Mouse (Mus musculus) embryonic stem cell, embryonic (primary cell): ENCODE results near the gene Thg1l.

Source experiments
- CTCF ChIA-PET, 4 experiments: fragments of 300-600 bp in 2 of 4; fragments of 350-600 bp in 2 of 4; sonication (Branson Sonifier 250); formaldehyde crosslinking; loops; one replicate each; lab custom pipeline; 2022; ENCODE audit warnings: inconsistent platforms in 2 of 4; lab: Charles Lee
- POLR2A ChIA-PET, 4 experiments: fragments of 300-600 bp in 2 of 4; fragments of 350-600 bp in 2 of 4; sonication (Branson Sonifier 250); formaldehyde crosslinking; loops; one replicate each; lab custom pipeline; 2022; ENCODE audit warnings: antibody characterized with exemption in 4 of 4, inconsistent platforms in 1 of 4; lab: Charles Lee

The Thg1l gene

DNA sequence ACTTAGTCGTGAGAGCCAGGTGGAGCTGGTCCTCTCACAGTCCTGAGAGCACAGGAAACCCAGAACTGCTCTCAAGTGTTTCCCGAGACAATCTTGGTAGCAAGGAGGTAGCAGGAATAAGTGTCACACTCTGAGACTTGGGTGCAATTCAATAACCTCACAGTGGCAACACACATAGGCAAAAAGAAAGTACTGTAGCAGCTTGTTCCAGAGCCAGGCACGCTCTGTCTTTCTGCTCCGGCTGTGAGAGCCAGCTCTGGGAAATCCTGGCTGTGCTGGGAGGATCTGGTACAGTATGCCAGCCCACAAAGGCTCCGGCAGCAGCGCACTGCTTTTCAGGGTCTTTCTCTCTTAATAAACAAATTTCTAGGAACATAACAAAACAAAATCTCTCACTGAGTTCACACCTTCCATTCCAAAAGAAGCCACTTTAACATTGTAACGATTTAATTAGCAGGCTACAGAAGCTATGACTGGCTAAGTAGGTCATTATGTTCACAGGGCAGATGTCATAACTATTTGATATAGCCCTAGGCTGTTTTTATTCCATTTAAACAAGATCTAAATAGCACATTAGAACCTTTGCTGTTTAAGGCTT lies 12.1 kb downstream of the Thg1l start:
- ChIA-PET POLR2A (interaction anchor here in 3 of 4 experiments (0.6 to 3.9 kb wide), 10 partner anchors 9 to 181 kb away, joined by 3 to 25 read pairs (median 4); partner anchors contain the start of gene Thg1l (in 2 of the 3)), CTCF (interaction anchor here in 3 of 4 experiments (1.1 to 3.6 kb wide), 5 partner anchors 16 to 334 kb away, joined by 3 to 20 read pairs (median 7); no protein-coding TSS in a partner anchor)

DNA sequence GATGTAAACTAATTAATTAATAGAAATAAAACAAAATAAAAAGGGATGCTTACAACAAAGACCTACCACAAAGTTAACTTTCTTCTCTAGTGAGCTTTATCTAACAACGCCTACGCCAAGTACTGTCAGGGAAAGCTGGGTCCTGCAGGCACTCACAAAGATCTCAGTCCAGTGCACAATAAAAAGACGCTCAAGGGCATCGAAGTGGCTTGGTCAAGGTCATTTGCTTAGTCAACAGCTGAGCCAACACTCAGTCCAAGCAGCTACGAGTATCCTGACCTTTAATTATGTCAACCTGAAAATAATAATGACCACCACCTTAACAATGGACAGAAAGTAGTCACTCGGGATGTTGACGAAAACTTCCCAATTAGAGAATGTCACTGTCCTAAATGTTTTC lies 13.0 kb downstream of the Thg1l start:
- ChIA-PET CTCF (interaction anchor here in 2 of 4 experiments (2.6 to 3.6 kb wide), 2 partner anchors 15 to 16 kb away, joined by 12 to 20 read pairs; no protein-coding TSS in a partner anchor), POLR2A (interaction anchor here in 1 of 4 experiments (1.1 to 1.2 kb wide), 2 partner anchors 9 to 16 kb away, joined by 3 read pairs; no protein-coding TSS in a partner anchor)

- ChIA-PET POLR2A (no interaction called here), CTCF (interaction anchor here in 2 of 4 experiments (0.9 to 2.1 kb wide), 3 partner anchors 12 to 336 kb away, joined by 3 to 10 read pairs (median 8); no protein-coding TSS in a partner anchor)
Measured at GRCm38 (mm10) chr11:45938917-45939316, 16.4 kb downstream of the Thg1l start.

- ChIA-PET CTCF (interaction anchor here in 2 of 4 experiments (0.6 to 2.1 kb wide), 2 partner anchors 11 to 338 kb away, joined by 8 read pairs; no protein-coding TSS in a partner anchor), POLR2A (interaction anchor here in 1 of 4 experiments (1.1 kb wide), 1 partner anchor 10 kb away, joined by 3 read pairs; no protein-coding TSS in a partner anchor)
Measured at GRCm38 (mm10) chr11:45937478-45937877, 17.8 kb downstream of the Thg1l start.

GRCm38 (mm10) chr11:45932771-45933170 lies 22.5 kb downstream of the Thg1l start:
- ChIA-PET CTCF (interaction anchor here in 1 of 4 experiments (1.3 to 1.4 kb wide), 2 partner anchors 11 to 344 kb away, joined by 3 to 4 read pairs; partner anchors contain the start of gene Lsm11), POLR2A (interaction anchor here in 1 of 4 experiments (1.0 kb wide), 1 partner anchor 17 kb away, joined by 3 read pairs; no protein-coding TSS in a partner anchor)

DNA sequence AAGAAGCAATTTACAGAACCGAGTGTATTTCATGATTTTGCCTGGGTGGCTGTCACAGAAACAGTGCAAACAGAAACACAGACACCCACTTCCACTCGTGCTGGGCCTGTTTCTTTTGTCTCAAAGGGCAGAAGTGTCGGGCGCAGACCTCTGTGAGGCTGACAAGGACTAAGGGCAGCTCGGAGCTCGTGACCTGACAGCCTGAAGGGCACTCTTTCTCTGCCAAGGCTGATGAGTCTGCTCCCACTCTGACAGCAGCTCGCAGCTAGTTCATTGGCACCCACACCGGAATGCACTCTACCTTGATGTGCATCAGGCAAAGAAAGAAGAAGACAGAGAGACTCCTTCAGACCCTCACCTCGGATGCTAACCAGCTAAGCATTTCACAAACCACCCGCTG lies 25.8 kb downstream of the Thg1l start:
- POLR2A ChIA-PET: interaction anchor here in 2 of 4 experiments (0.6 to 1.1 kb wide), 2 partner anchors 43 to 602 kb away, joined by 3 read pairs; no protein-coding TSS in a partner anchor
- CTCF ChIA-PET: interaction anchor here in 1 of 4 experiments (1.0 to 1.2 kb wide), 2 partner anchors 15 to 346 kb away, joined by 3 read pairs; partner anchors contain the start of gene Lsm11

GRCm38 (mm10) chr11:45927456-45927855 lies 27.8 kb downstream of the Thg1l start:
- ChIA-PET POLR2A (interaction anchor here (0.6 to 1.6 kb wide), 10 partner anchors 10 to 158 kb away, joined by 3 to 6 read pairs (median 3); no protein-coding TSS in a partner anchor), CTCF (interaction anchor here (0.6 to 2.8 kb wide), 70 partner anchors 9 to 1867 kb away, joined by 3 to 28 read pairs (median 4); partner anchors contain the start of genes Lsm11 (in 3 of the 4), Sox30 (in 1 of the 4) and Thg1l (in 1 of the 4))

GRCm38 (mm10) chr11:45926640-45927082 lies 28.6 kb downstream of the Thg1l start:
- CTCF ChIA-PET: interaction anchor here (0.5 to 2.8 kb wide), 75 partner anchors 8 to 1315 kb away, joined by 3 to 28 read pairs (median 4); partner anchors contain the start of genes Lsm11 (in 3 of the 4), Sox30 (in 1 of the 4) and Thg1l (in 1 of the 4)
- POLR2A ChIA-PET: interaction anchor here (0.7 to 2.9 kb wide), 10 partner anchors 10 to 368 kb away, joined by 3 to 8 read pairs (median 3); no protein-coding TSS in a partner anchor

GRCm38 (mm10) chr11:45925436-45925835 lies 29.9 kb downstream of the Thg1l start:
- ChIA-PET POLR2A (interaction anchor here in 1 of 4 experiments (0.7 to 2.9 kb wide), 2 partner anchors 10 to 353 kb away, joined by 3 to 8 read pairs; no protein-coding TSS in a partner anchor), CTCF (interaction anchor here in 2 of 4 experiments (0.6 to 2.8 kb wide), 5 partner anchors 9 to 1012 kb away, joined by 3 to 28 read pairs (median 8); partner anchors contain the start of gene Lsm11 (in 1 of the 2))

GRCm38 (mm10) chr11:45921480-45921898 lies 33.8 kb downstream of the Thg1l start:
- ChIA-PET POLR2A (interaction anchor here in 1 of 4 experiments (2.2 kb wide), 1 partner anchor 13 kb away, joined by 8 read pairs; no protein-coding TSS in a partner anchor), CTCF (no interaction called here)

DNA sequence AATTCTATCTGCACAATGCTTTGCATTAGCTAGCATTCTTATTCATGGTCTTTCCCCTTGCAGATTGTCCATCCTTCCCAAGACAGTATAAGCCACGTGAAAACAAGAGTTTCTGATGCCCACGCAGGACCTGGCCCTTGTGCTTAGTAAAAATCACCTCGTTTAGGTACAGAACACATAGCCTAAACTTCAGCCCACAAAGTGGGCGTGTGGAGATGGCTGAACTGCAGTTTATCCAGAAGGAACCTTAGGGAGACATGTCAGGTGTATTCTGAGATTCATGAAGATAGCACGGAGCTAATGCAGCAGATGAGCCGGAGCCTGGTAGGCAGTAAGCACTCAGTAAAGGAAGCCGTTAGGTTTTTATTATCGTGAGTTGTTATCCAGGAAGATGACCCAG lies 34.3 kb downstream of the Thg1l start:
- POLR2A ChIA-PET: interaction anchor here in 1 of 4 experiments (2.2 kb wide), 1 partner anchor 13 kb away, joined by 8 read pairs; no protein-coding TSS in a partner anchor
- CTCF ChIA-PET: no interaction called here

GRCm38 (mm10) chr11:45918836-45919235 lies 36.5 kb downstream of the Thg1l start:
- ChIA-PET POLR2A (interaction anchor here in 1 of 4 experiments (0.7 to 1.9 kb wide), 3 partner anchors 18 to 32 kb away, joined by 4 read pairs; no protein-coding TSS in a partner anchor), CTCF (interaction anchor here in 1 of 4 experiments (0.9 kb wide), 1 partner anchor 8 kb away, joined by 4 read pairs; no protein-coding TSS in a partner anchor)

DNA sequence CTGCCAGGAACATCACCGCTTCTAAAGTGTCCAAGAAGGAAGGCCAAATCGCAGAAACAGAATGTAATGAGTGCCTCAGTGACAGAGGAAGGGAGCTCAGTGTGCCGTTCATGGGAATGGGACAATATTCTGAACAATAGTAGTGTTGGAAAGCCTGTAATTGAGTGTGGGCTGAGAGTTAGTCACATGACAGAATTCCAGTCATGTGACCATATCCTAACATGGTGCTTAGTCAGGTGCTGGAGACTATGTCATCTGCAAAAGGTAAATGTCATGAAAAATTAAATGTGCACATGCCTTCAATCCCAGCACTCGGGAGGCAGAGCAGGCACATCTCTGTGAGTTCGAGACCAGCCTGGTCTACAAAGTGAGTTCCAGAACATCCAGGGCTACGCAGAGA lies 37.3 kb downstream of the Thg1l start:
- CTCF ChIA-PET: interaction anchor here (1.0 to 4.0 kb wide), 4 partner anchors 8 to 9 kb away, joined by 6 to 28 read pairs (median 8); no protein-coding TSS in a partner anchor

GRCm38 (mm10) chr11:45916196-45916595 lies 39.1 kb downstream of the Thg1l start:
- ChIA-PET POLR2A (interaction anchor here (0.6 to 1.9 kb wide), 6 partner anchors 11 to 230 kb away, joined by 3 to 5 read pairs (median 4); no protein-coding TSS in a partner anchor), CTCF (interaction anchor here in 3 of 4 experiments (0.8 to 4.0 kb wide), 4 partner anchors 10 to 52 kb away, joined by 3 to 28 read pairs (median 6); no protein-coding TSS in a partner anchor)

More for the DNA sequence above, 37.3 kb downstream of the Thg1l start:
- POLR2A ChIA-PET: interaction anchor here in 1 of 4 experiments (0.7 to 1.9 kb wide), 5 partner anchors 9 to 625 kb away, joined by 3 to 5 read pairs (median 4); no protein-coding TSS in a partner anchor

DNA sequence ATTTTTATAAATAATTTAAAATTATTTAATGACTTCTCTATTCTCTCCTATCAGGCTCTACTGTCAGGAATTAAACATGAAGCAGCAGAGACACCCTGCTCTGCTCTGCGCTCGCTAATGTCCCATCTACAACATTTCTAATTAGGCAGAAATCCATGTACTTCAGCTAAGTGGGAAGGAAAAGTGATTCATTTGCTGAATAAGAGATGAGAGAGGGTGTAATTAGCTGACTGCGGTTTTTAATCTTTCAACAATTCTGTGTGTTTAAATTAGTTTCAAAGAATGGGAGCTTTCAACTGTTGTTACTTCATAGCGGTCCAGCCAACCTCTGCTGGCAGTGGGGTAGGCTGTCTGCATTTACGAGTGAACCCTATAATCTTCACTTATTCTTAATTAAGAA lies 44.6 kb downstream of the Thg1l start:
- ChIA-PET CTCF (no interaction called here), POLR2A (no interaction called here)

DNA sequence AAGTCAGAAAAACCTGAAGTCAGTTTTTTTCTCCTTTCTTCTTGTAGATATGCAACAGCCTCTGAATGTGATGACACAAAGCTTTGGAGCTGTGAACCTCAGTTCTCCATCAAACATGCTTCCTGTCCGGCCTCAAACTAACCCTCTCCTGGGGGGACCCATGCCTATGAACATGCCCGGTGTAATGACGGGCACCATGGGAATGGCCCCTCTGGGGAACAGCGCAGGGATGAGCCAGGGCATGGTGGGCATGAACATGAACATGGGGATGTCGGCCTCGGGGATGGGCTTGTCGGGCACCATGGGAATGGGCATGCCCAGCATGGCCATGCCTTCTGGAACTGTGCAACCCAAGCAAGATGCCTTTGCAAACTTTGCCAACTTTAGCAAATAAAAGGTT lies 46.4 kb downstream of the Thg1l start:
- ChIA-PET CTCF (no interaction called here), POLR2A (interaction anchor here in 1 of 4 experiments (1.3 kb wide), 1 partner anchor 8 kb away, joined by 5 read pairs; no protein-coding TSS in a partner anchor)

- POLR2A ChIA-PET: interaction anchor here in 1 of 4 experiments (1.3 kb wide), 1 partner anchor 9 kb away, joined by 5 read pairs; no protein-coding TSS in a partner anchor
- CTCF ChIA-PET: no interaction called here
Measured at GRCm38 (mm10) chr11:45908070-45908469, 47.2 kb downstream of the Thg1l start.

DNA sequence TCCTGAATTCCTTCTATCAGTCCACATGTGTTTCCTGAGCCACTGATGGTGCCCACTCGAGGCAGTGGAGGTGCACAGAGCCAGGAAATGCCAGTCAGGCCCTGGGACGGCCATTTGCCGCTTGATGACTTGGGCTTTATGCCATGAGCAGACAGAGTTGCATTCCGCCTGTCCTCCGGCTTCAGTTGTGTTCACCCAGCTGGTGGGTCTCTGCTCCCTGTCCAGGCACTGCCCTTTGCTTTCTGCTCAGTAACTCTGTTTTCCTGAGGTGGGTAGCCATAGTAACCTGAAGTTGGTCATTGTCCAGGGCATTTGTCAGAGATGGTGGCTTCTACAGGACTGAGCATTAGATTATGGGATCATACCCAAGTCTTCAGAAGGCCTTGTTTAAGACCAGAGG lies 48.0 kb downstream of the Thg1l start:
- ChIA-PET CTCF (no interaction called here), POLR2A (no interaction called here)
